Comparison of ENCODE assay signal across 10 mouse cellular contexts in the genomic region with DNA sequence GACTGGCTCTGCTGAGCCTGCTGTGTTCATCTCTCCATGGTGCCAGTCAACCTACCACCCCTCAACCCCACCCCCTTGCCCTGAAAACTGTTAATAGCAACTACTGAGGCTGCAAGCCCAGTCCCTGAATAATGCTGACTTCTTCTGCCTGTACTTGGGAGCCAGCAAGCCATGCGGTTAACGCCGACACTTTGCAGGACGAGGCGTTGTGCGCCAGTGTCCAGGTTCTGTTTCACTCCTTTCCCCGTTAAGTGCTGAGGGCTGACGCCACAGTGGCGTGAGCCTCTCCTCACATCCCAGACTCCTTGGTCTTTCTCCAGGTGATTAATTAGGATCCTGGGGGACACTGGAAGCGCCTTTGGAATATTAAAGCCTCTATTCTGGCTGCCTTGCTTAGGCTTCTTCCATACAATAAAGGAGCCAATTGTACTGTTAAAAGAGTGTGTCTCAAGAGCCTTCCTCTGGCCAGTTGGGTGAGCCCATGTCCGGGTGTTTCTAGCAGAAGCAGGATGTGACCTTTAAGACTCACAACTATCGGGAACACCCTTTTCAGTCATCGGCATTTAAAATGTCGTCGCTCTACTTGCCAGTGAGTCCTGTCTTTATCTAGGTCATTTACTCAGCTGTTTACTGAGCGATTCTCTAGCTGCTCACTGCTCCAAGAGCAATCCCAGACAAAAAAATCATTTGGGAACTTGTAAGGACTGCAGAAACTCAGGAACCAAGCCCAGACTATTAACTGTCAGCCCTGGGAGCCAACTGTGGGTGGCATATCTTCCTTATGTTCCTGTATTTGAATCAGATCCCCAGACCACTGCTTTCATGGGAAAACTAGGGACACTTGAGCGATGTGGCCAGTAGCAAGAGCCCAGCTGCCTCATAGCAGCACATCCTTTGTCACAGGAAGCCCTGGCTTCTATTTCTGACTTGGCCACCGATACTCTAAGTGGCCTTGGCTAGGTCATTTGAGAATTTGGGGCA. TPM values are rescaled to one million over a fixed set of nuclear protein-coding genes. Genes with fewer than 3 reads are reported as not detected.
DNase-seq lines count a peak whose midpoint lies in the region; ATAC-seq and TF ChIP-seq lines count a peak whose summit lies in the region.
"Had no signal": no experiment of that assay in that cellular context is flagged by ENCODE, and none has a peak within 500 bp of the region (broad histone marks: within the 10 kb centered on the region; RNA-seq: fewer than 3 reads in every experiment).

No protein-coding gene starts in this region.

- no peak for TF ChIP-seq POLR2A in cerebellum, adult 2 months (IDR thresholded peaks at IDR 0.05; ENCODE audit: borderline replicate concordance, insufficient read depth, low read length)

- WGBS in cerebellum, adult 2 months: 19% methylated on average over 18 of the region's 18 CpGs
- 89% methylated on average over 18 of the region's 18 CpGs for WGBS in midbrain, embryonic 11.5 days
- WGBS in midbrain, embryonic 15.5 days: 77% methylated on average over 18 of the region's 18 CpGs
- WGBS in heart, postnatal 0 days: 45% methylated on average over 18 of the region's 18 CpGs
- WGBS in neural tube, embryonic 14.5 days: 62% methylated on average over 18 of the region's 18 CpGs

- H3K27me3 ChIP-seq in cerebellum, adult 2 months (ENCODE audit: control insufficient read depth, insufficient read depth, low read length): no peaks in the 10 kb centered on the region
- H3K27me3 ChIP-seq in midbrain, embryonic 11.5 days (ENCODE audit: control insufficient read depth, insufficient read depth, low read length): no peaks in the 10 kb centered on the region
- H3K27me3 ChIP-seq in midbrain, embryonic 15.5 days (replicated peaks): no peaks in the 10 kb centered on the region
- no peaks in the 10 kb centered on the region for H3K27me3 ChIP-seq in heart, postnatal 0 days (ENCODE audit: control insufficient read depth, insufficient read depth, low read length)
- H3K27me3 ChIP-seq in neural tube, embryonic 14.5 days (ENCODE audit: control insufficient read depth, insufficient read depth, low read length): no peaks in the 10 kb centered on the region

- no peak overlapping the region for H3K4me2 ChIP-seq in midbrain, embryonic 11.5 days
- no peak overlapping the region for H3K4me2 ChIP-seq in midbrain, embryonic 15.5 days
- no peak overlapping the region; the same call in 1 of the 2 replicates for H3K4me2 ChIP-seq in heart, postnatal 0 days (ENCODE audit: low read depth, low read length)
- no peak overlapping the region for H3K4me2 ChIP-seq in neural tube, embryonic 14.5 days (ENCODE audit: low read depth, low read length)

- H3K27ac ChIP-seq in cerebellum, adult 2 months (ENCODE audit: insufficient read depth, low read length): peak overlapping the region; percentile 19; the same call in 1 of the 2 replicates
- H3K27ac ChIP-seq in midbrain, embryonic 11.5 days (ENCODE audit: low read depth, low read length): no peak overlapping the region
- no peak overlapping the region for H3K27ac ChIP-seq in midbrain, embryonic 15.5 days
- H3K27ac ChIP-seq in heart, postnatal 0 days (ENCODE audit: low read depth): peak overlapping the region; percentile 87
- H3K27ac ChIP-seq in neural tube, embryonic 14.5 days (ENCODE audit: low read depth, low read length): peak overlapping the region; percentile 66; the same call in 1 of the 2 replicates

- peak in 1 of 2 experiments; percentile 22 for DNase-seq in cerebellum, adult 2 months
- no peak for DNase-seq in cerebellum, adult 8-10 months
- DNase-seq in midbrain, embryonic 11.5 days (ENCODE audit: low spot score, missing footprints): peak; percentile 44
- peak; percentile 56 for DNase-seq in heart, postnatal 0 days (ENCODE audit: low spot score)
- DNase-seq in kidney, adult 11 months: no peak
- DNase-seq in kidney, postnatal 10 days: no peak

- no peaks in the 10 kb centered on the region for H3K9me3 ChIP-seq in midbrain, embryonic 11.5 days (ENCODE audit: control insufficient read depth, low read length)
- no peaks in the 10 kb centered on the region for H3K9me3 ChIP-seq in midbrain, embryonic 15.5 days
- no peaks in the 10 kb centered on the region for H3K9me3 ChIP-seq in heart, postnatal 0 days (replicated peaks; ENCODE audit: control insufficient read depth, low read length)
- no peaks in the 10 kb centered on the region for H3K9me3 ChIP-seq in neural tube, embryonic 14.5 days (ENCODE audit: control insufficient read depth, low read length)

- 0 out of 2 replicates have a peak, but pooled peaks have one; percentile 4 for TF ChIP-seq EP300 in heart, postnatal 0 days (IDR thresholded peaks at IDR 0.05; ENCODE audit: low read depth)

- no peaks in the 10 kb centered on the region for H3K36me3 ChIP-seq in midbrain, embryonic 11.5 days (ENCODE audit: control insufficient read depth, insufficient read depth, low read length)
- no peaks in the 10 kb centered on the region for H3K36me3 ChIP-seq in midbrain, embryonic 15.5 days (replicated peaks)
- H3K36me3 ChIP-seq in heart, postnatal 0 days (replicated peaks; ENCODE audit: control insufficient read depth, insufficient read depth, low read length): no peaks in the 10 kb centered on the region
- H3K36me3 ChIP-seq in neural tube, embryonic 14.5 days (ENCODE audit: control insufficient read depth, insufficient read depth, low read length): no peaks in the 10 kb centered on the region

- no peak for ATAC-seq in midbrain, embryonic 11.5 days (ENCODE audit: low FRiP score)
- ATAC-seq in midbrain, embryonic 15.5 days (replicated peaks): no peak
- ATAC-seq in heart, postnatal 0 days (ENCODE audit: insufficient read depth, low read depth): peak; percentile 52
- ATAC-seq in neural tube, embryonic 14.5 days (ENCODE audit: low read depth): peak; percentile 50; the same call in 1 of the 2 replicates

- no peak overlapping the region for H3K9ac ChIP-seq in midbrain, embryonic 11.5 days (ENCODE audit: low read length)
- H3K9ac ChIP-seq in midbrain, embryonic 15.5 days: no peak overlapping the region
- 0 out of 2 replicates have a peak overlapping the region, but pooled peaks have one; percentile 39 for H3K9ac ChIP-seq in heart, postnatal 0 days (replicated peaks; ENCODE audit: low read depth, low read length)
- H3K9ac ChIP-seq in neural tube, embryonic 14.5 days (replicated peaks; ENCODE audit: low read depth, low read length): no peak overlapping the region

- TF ChIP-seq CTCF in cerebellum, adult 2 months (IDR thresholded peaks at IDR 0.05; ENCODE audit: borderline replicate concordance, insufficient read depth, low read depth, low read length): no peak
- TF ChIP-seq CTCF in heart, postnatal 0 days (IDR thresholded peaks at IDR 0.05; ENCODE audit: low read depth): no peak

- H3K4me3 ChIP-seq in cerebellum, adult 2 months (replicated peaks; ENCODE audit: insufficient read depth, low read depth, low read length): no peak overlapping the region
- H3K4me3 ChIP-seq in midbrain, embryonic 11.5 days (ENCODE audit: low read depth, low read length): no peak overlapping the region
- H3K4me3 ChIP-seq in midbrain, embryonic 15.5 days: no peak overlapping the region
- H3K4me3 ChIP-seq in heart, postnatal 0 days (ENCODE audit: low read depth, low read length): no peak overlapping the region
- no peak overlapping the region for H3K4me3 ChIP-seq in neural tube, embryonic 14.5 days (ENCODE audit: low read depth, low read length)
- H3K4me3 ChIP-seq: erythroblast, embryonic 14.5 days had no signal

- peaks cover 5% of the 10 kb centered on the region; the same call in 1 of the 2 replicates for H3K4me1 ChIP-seq in cerebellum, adult 2 months (ENCODE audit: control insufficient read depth, insufficient read depth, low read length)
- H3K4me1 ChIP-seq in midbrain, embryonic 11.5 days (ENCODE audit: control insufficient read depth, insufficient read depth, low read length): no peaks in the 10 kb centered on the region
- peaks cover 20% of the 10 kb centered on the region for H3K4me1 ChIP-seq in midbrain, embryonic 15.5 days
- H3K4me1 ChIP-seq in heart, postnatal 0 days (ENCODE audit: control insufficient read depth, insufficient read depth): peaks cover 53% of the 10 kb centered on the region
- peaks cover 15% of the 10 kb centered on the region; the same call in 1 of the 2 replicates for H3K4me1 ChIP-seq in neural tube, embryonic 14.5 days (ENCODE audit: control insufficient read depth, insufficient read depth, low read length)

RNA-seq across cellular contexts. Expression of a gene that starts 59.1 kb away (rescaled TPM):
- polyA plus RNA-seq in cerebellum, adult 2 months (2012; rRNA removed): 24.5 and 26.9 TPM in 2 replicates
- 2.2 and 2.3 TPM in 2 replicates for polyA plus RNA-seq in midbrain, embryonic 11.5 days (2014; fragmentation: Nextera tagmentation; extraction: Ambion mirVana)
- polyA plus RNA-seq in midbrain, embryonic 15.5 days (2015; fragmentation: Nextera tagmentation; extraction: Ambion mirVana): 15.6 and 17.3 TPM in 2 replicates
- 35.1 and 56.9 TPM in 2 replicates for total RNA-seq in heart, postnatal 0 days (2014; rRNA removed; ENCODE audit: low replicate concordance)
- 39.0 and 44.6 TPM in 2 replicates for polyA plus RNA-seq in heart, postnatal 0 days (2015; fragmentation: Nextera tagmentation; extraction: Ambion mirVana)
- 20.3 and 21.9 TPM in 2 replicates for polyA plus RNA-seq in neural tube, embryonic 14.5 days (2014; fragmentation: Nextera tagmentation; extraction: Ambion mirVana)
- polyA plus RNA-seq: C2C12; erythroblast, embryonic 14.5 days had no signal

Comparison
In these comparisons a context has a peak if more than half of its experiments do, and no peak if none do; other contexts are left out.
1. DNase-seq: peak in midbrain, embryonic 11.5 days (single experiment) and heart, postnatal 0 days (single experiment); none in cerebellum, adult 8-10 months (single experiment), kidney, adult 11 months (single experiment) and kidney, postnatal 10 days (single experiment).
2. H3K27ac ChIP-seq: peak in cerebellum, adult 2 months (single experiment), heart, postnatal 0 days (single experiment) and neural tube, embryonic 14.5 days (single experiment); none in midbrain, embryonic 11.5 days (single experiment) and midbrain, embryonic 15.5 days (single experiment).
3. ATAC-seq: peak in heart, postnatal 0 days (single experiment) and neural tube, embryonic 14.5 days (single experiment); none in midbrain, embryonic 11.5 days (single experiment) and midbrain, embryonic 15.5 days (single experiment).